Mouse (Mus musculus): Measurements from ENCODE around the gene Mfsd13b. TPM values are rescaled to one million over a fixed set of nuclear protein-coding genes. Genes with fewer than 3 reads are reported as not detected.

The Mfsd13b gene
- total RNA-seq, 1 experiment = not detected

DNA sequence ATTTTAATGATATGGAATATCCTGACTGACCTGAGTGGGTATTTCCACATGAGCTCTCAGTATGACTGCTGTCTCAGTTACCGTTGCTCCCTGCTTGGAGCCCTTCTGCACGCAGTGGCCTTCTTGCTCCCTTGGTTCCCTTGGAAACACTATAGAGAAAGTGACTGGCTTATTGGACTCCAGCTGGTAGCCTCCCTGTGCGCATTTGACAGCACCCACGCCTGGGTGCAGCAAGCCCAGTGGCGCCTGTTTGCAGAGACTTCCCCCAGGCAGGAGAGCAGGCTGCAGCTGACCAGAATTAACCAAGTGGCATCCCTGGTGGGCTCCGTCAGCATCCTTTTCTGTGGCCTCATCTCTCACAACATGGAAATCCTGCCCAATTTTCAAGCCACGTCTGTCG, 8.9 kb downstream of the Mfsd13b start:
- H3K4me1 ChIP-seq (ENCODE audit: control insufficient read depth in 2 of 2, insufficient read depth in 2 of 2, low read length in 2 of 2, poor library complexity in 1 of 2) = no peaks in the 10 kb centered on the region
- no peak overlapping the region for H3K4me3 ChIP-seq (ENCODE audit: insufficient read depth in 1 of 2, low read depth in 1 of 2, low read length in 2 of 2, poor library complexity in 1 of 2, severe bottlenecking in 1 of 2)
- DNase-seq (ENCODE audit: low read depth, low spot score) = no peak
- H3K27ac ChIP-seq (ENCODE audit: insufficient read depth, low read depth, low read length, poor library complexity, severe bottlenecking) = no peak overlapping the region
- in situ Hi-C loops (cut with MboI; ENCODE audit: low sequenced_read_pairs in 2 of 2, unreplicated experiment in 2 of 2) = no loop called here
- TF ChIP-seq HCFC1 (IDR thresholded peaks at IDR 0.05; ENCODE audit: borderline replicate concordance, insufficient read depth, low read length) = no peak
- no peak for TF ChIP-seq ZNF384 (IDR thresholded peaks at IDR 0.05; ENCODE audit: low read depth, low read length)
- TF ChIP-seq CHD2 (IDR thresholded peaks at IDR 0.05; ENCODE audit: low read depth, low read length) = no peak
- TF ChIP-seq ZC3H11A (IDR thresholded peaks at IDR 0.05; ENCODE audit: borderline replicate concordance, low read depth, low read length) = no peak
- no peak for TF ChIP-seq MAFK (IDR thresholded peaks at IDR 0.05; ENCODE audit: insufficient read depth, low read depth, low read length)
- H3K36me3 ChIP-seq (ENCODE audit: control insufficient read depth, insufficient read depth, low read length, poor library complexity, severe bottlenecking) = no peaks in the 10 kb centered on the region
- no peaks in the 10 kb centered on the region for H3K9me3 ChIP-seq (ENCODE audit: control insufficient read depth, insufficient read depth, low read depth, low read length)
- no peak overlapping the region for H3K9ac ChIP-seq (ENCODE audit: insufficient read depth, low read depth, low read length, poor library complexity, severe bottlenecking)

DNA sequence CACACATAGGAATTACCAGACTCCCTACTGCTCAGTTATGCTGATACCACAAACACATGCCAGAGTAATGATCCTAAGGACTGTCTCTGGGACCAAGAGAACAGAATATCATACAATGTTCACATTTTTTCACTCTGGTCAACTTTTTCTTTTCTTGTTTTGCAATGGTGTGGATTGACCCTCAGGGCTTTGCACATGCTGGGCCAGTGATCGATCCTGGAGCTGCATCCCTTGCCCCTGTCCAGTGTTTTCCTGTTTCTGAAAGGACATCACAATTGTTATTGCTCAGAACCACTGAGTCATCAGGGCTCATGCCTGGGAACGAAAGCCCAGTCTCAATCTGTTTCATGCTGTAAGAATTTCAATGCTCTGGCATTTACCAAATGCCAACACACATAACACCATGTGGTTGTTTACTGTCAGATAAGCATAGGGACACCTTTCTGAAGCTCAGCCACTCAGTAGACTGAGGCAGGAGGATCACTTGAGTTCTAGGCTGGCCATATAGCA, 16.8 kb downstream of the Mfsd13b start:
- DNase-seq (ENCODE audit: low read depth, low spot score) = no peak
- Histone ChIP-seq H3K9ac (ENCODE audit: insufficient read depth, low read depth, low read length, poor library complexity, severe bottlenecking) (no peak overlapping the region), H3K36me3 (ENCODE audit: control insufficient read depth, insufficient read depth, low read length, poor library complexity, severe bottlenecking) (no peaks in the 10 kb centered on the region), H3K4me1 (ENCODE audit: control insufficient read depth in 2 of 2, insufficient read depth in 2 of 2, low read length in 2 of 2, poor library complexity in 1 of 2) (no peaks in the 10 kb centered on the region), H3K9me3 (ENCODE audit: control insufficient read depth, insufficient read depth, low read depth, low read length) (no peaks in the 10 kb centered on the region), H3K4me3 (ENCODE audit: insufficient read depth in 1 of 2, low read depth in 1 of 2, low read length in 2 of 2, poor library complexity in 1 of 2, severe bottlenecking in 1 of 2) (no peak overlapping the region), H3K27ac (ENCODE audit: insufficient read depth, low read depth, low read length, poor library complexity, severe bottlenecking) (no peak overlapping the region)
- in situ Hi-C loops (cut with MboI; ENCODE audit: low sequenced_read_pairs in 2 of 2, unreplicated experiment in 2 of 2) = no loop called here
- no peak for TF ChIP-seq MAFK (IDR thresholded peaks at IDR 0.05; ENCODE audit: insufficient read depth, low read depth, low read length)
- no peak for TF ChIP-seq ZC3H11A (IDR thresholded peaks at IDR 0.05; ENCODE audit: borderline replicate concordance, low read depth, low read length)
- no peak for TF ChIP-seq HCFC1 (IDR thresholded peaks at IDR 0.05; ENCODE audit: borderline replicate concordance, insufficient read depth, low read length)
- TF ChIP-seq ZNF384 (IDR thresholded peaks at IDR 0.05; ENCODE audit: low read depth, low read length) = no peak
- no peak for TF ChIP-seq CHD2 (IDR thresholded peaks at IDR 0.05; ENCODE audit: low read depth, low read length)

DNA sequence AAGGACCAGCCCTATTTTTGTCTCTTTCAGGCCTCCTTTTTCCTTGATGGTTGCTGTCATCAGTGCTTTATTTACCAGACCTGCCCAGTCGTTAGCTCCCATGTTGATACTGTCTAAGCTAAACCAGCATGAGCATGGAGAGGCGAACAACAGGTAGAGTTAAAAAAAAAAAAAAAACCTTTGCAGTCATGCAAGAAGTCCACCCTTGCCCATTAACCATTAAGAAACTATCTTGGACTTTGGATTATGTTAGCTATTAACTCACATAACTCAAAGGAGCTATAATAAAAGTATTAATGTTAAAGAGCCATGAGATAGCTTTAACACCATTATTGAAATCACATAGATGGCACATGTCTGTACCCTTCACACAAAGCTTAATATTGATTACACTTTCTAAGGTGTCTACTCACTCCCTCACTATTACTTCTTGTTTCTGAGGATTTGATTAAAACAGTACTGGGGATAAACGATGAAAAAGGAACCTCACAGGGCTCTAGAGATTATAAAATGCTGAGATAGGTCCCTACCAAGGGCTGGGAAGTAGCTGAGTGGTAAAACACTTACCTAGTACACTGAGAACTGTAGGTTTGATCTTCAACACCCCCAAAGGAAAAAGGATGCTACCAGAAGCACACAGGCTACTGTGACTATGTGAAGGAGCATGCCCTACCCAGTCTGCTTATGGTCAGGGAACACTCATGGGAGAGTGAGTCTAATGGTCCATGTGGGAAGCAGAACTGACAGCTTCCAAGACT, 17.9 kb downstream of the Mfsd13b start:
- H3K4me3 ChIP-seq (ENCODE audit: insufficient read depth in 1 of 2, low read depth in 1 of 2, low read length in 2 of 2, poor library complexity in 1 of 2, severe bottlenecking in 1 of 2) = no peak overlapping the region
- H3K36me3 ChIP-seq (ENCODE audit: control insufficient read depth, insufficient read depth, low read length, poor library complexity, severe bottlenecking) = no peaks in the 10 kb centered on the region
- H3K9me3 ChIP-seq (ENCODE audit: control insufficient read depth, insufficient read depth, low read depth, low read length) = no peaks in the 10 kb centered on the region
- H3K27ac ChIP-seq (ENCODE audit: insufficient read depth, low read depth, low read length, poor library complexity, severe bottlenecking) = no peak overlapping the region
- no peak overlapping the region for H3K9ac ChIP-seq (ENCODE audit: insufficient read depth, low read depth, low read length, poor library complexity, severe bottlenecking)
- DNase-seq (ENCODE audit: low read depth, low spot score) = no peak
- no peak for TF ChIP-seq HCFC1 (IDR thresholded peaks at IDR 0.05; ENCODE audit: borderline replicate concordance, insufficient read depth, low read length)
- TF ChIP-seq ZNF384 (IDR thresholded peaks at IDR 0.05; ENCODE audit: low read depth, low read length) = no peak
- no peak for TF ChIP-seq MAFK (IDR thresholded peaks at IDR 0.05; ENCODE audit: insufficient read depth, low read depth, low read length)
- no peak for TF ChIP-seq ZC3H11A (IDR thresholded peaks at IDR 0.05; ENCODE audit: borderline replicate concordance, low read depth, low read length)
- TF ChIP-seq CHD2 (IDR thresholded peaks at IDR 0.05; ENCODE audit: low read depth, low read length) = no peak
- in situ Hi-C loops (cut with MboI; ENCODE audit: low sequenced_read_pairs in 2 of 2, unreplicated experiment in 2 of 2) = no loop called here
- no peaks in the 10 kb centered on the region for H3K4me1 ChIP-seq (ENCODE audit: control insufficient read depth in 2 of 2, insufficient read depth in 2 of 2, low read length in 2 of 2, poor library complexity in 1 of 2)

DNA sequence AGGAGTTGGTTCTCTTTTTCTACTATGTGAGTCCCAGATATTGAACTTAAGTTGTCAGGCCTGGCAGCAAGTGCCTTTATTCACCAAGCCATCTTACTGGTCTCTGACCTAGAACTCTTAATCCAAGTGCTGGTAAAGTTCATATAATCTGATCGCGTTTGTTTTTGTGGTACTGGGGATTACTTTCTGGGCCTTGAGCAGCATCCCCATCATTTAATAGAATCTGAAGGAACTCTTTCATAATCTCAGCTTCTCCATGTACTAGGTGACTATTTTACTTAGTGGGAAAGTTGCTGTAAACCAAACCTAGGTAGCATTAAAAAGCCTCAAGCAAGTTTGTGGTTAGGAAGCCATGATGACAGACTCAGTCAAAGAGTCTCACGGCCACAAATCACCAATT, 19.6 kb downstream of the Mfsd13b start:
- H3K4me3 ChIP-seq (ENCODE audit: insufficient read depth in 1 of 2, low read depth in 1 of 2, low read length in 2 of 2, poor library complexity in 1 of 2, severe bottlenecking in 1 of 2) = no peak overlapping the region
- H3K4me1 ChIP-seq (ENCODE audit: control insufficient read depth in 2 of 2, insufficient read depth in 2 of 2, low read length in 2 of 2, poor library complexity in 1 of 2) = no peaks in the 10 kb centered on the region
- TF ChIP-seq ZC3H11A (IDR thresholded peaks at IDR 0.05; ENCODE audit: borderline replicate concordance, low read depth, low read length) = no peak
- TF ChIP-seq MAFK (IDR thresholded peaks at IDR 0.05; ENCODE audit: insufficient read depth, low read depth, low read length) = no peak
- no peak for TF ChIP-seq ZNF384 (IDR thresholded peaks at IDR 0.05; ENCODE audit: low read depth, low read length)
- TF ChIP-seq HCFC1 (IDR thresholded peaks at IDR 0.05; ENCODE audit: borderline replicate concordance, insufficient read depth, low read length) = no peak
- TF ChIP-seq CHD2 (IDR thresholded peaks at IDR 0.05; ENCODE audit: low read depth, low read length) = no peak
- H3K9me3 ChIP-seq (ENCODE audit: control insufficient read depth, insufficient read depth, low read depth, low read length) = no peaks in the 10 kb centered on the region
- H3K36me3 ChIP-seq (ENCODE audit: control insufficient read depth, insufficient read depth, low read length, poor library complexity, severe bottlenecking) = no peaks in the 10 kb centered on the region
- DNase-seq (ENCODE audit: low read depth, low spot score) = no peak
- in situ Hi-C loops (cut with MboI; ENCODE audit: low sequenced_read_pairs in 2 of 2, unreplicated experiment in 2 of 2) = no loop called here
- H3K27ac ChIP-seq (ENCODE audit: insufficient read depth, low read depth, low read length, poor library complexity, severe bottlenecking) = no peak overlapping the region
- no peak overlapping the region for H3K9ac ChIP-seq (ENCODE audit: insufficient read depth, low read depth, low read length, poor library complexity, severe bottlenecking)

All from ES-E14 (cell line).